Mouse (Mus musculus): ENCODE measurements around the gene 1810010D01Rik. TPM values are rescaled to one million over a fixed set of nuclear protein-coding genes. Genes with fewer than 3 reads are reported as not detected.
A peak's percentile ranks its signal among the peaks of the same experiment; 100 is the strongest.

The 1810010D01Rik gene
- 0.57 TPM in 1 of 2 replicates, not detected in the other for polyA plus RNA-seq (2016; fragmentation: Nextera tagmentation; extraction: Ambion mirVana)

DNA sequence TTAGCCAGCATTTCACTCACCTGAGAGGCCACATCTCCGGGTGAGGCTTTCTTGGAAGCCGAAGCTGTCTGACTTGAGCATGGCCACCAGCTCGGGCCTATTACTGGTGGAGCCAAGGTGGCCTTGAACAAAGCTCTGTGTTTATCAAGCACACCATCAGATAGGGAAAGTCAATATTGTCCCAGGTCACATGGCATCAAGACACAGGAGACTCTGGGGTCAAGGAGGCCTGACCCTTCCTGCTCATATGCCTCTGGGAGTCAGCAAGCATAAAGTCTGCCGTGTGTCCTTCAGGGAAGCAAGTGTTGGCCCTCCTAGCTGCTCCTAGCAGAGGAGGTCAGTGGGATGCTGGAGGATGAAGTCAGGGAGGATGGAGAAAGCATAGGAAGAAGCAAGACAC is at the start of gene 1810010D01Rik:
Gene 1810010D01Rik, minus strand, starts transcription at position 114 of the 400 bp plus-strand sequence.
- no peaks in the 10 kb centered on the region for H3K27me3 ChIP-seq (ENCODE audit: low read depth, poor library complexity, severe bottlenecking)
- no peaks in the 10 kb centered on the region for H3K36me3 ChIP-seq
- DNase-seq (ENCODE audit: low spot score): no peak
- peak within 1 kb of the TSS; percentile 40; the same call in 1 of the 2 replicates for H3K4me3 ChIP-seq
- H3K9me3 ChIP-seq (replicated peaks): no peaks in the 10 kb centered on the region
- peaks cover 64% of the 10 kb centered on the region for H3K4me1 ChIP-seq
- peak within 1 kb of the TSS; percentile 99 for H3K27ac ChIP-seq (replicated peaks)
- 85% methylated on average over 4 of the region's 4 CpGs for WGBS

DNA sequence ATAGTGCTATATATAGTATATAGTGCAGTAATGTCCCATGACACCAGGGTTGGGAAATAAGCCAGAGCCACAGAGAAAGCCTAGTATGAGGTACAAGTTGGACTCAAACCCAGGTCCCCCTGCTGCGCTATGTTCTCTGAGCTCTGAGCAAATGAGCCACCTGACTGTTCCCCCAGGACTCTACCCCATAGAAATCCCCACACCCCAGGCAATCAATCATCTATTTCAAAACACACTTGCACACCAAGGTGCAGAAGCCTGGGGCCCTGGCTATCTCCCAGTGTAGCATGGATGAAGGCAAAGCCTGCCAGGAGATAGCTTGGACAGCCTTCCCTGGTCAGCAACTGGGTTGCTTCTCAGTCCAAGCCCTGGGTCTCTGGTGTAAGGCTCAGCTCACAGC is 48.2 kb upstream of the 1810010D01Rik start:
- no peak overlapping the region for H3K27ac ChIP-seq (replicated peaks)
- DNase-seq (ENCODE audit: low spot score): no peak
- peaks cover 4% of the 10 kb centered on the region; the same call in 1 of the 2 replicates for H3K4me1 ChIP-seq
- 92% methylated on average over 1 of the region's 1 CpGs for WGBS
- H3K4me3 ChIP-seq: no peak overlapping the region
- peaks cover 18% of the 10 kb centered on the region; the same call in 1 of the 2 replicates for H3K36me3 ChIP-seq
- no peaks in the 10 kb centered on the region for H3K27me3 ChIP-seq (ENCODE audit: low read depth, poor library complexity, severe bottlenecking)
- no peaks in the 10 kb centered on the region for H3K9me3 ChIP-seq (replicated peaks)

DNA sequence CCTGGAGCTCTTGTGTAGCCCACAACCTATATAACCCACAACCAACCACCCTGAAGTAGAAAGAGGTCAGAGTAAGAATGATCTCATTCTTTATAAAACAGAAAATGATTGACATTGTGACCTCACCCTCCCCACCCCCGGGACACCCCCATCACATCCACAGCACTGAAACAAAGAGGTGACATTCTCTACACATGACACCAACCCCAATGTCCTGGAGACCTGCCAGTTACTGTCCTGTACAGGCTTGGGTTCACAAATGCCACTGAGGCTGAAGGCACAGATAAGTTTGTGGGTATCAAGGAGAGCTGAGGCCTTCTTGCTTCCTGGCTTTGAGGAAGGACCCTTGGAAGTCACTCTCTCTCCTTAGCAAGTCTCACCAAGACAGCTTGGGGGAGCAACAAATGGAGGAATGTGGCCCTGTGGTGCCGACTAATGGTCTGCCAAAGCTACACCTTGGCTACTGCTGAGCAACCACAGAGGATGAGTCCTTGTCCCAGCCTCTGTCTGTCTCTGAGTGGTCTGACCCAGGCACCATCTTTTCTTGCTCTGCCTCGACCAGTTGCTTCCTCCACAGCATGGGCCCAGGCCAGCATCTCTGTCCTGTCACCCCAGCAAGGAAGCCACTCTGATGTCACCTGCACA is 46.2 kb upstream of the 1810010D01Rik start:
- no peak for DNase-seq (ENCODE audit: low spot score)
- Histone ChIP-seq H3K9me3 (replicated peaks) (no peaks in the 10 kb centered on the region), H3K27ac (replicated peaks) (no peak overlapping the region), H3K4me1 (peaks cover 4% of the 10 kb centered on the region; the same call in 1 of the 2 replicates), H3K36me3 (peaks cover 18% of the 10 kb centered on the region; the same call in 1 of the 2 replicates), H3K27me3 (ENCODE audit: low read depth, poor library complexity, severe bottlenecking) (no peaks in the 10 kb centered on the region), H3K4me3 (no peak overlapping the region)
- WGBS: 74% methylated on average over 3 of the region's 3 CpGs

DNA sequence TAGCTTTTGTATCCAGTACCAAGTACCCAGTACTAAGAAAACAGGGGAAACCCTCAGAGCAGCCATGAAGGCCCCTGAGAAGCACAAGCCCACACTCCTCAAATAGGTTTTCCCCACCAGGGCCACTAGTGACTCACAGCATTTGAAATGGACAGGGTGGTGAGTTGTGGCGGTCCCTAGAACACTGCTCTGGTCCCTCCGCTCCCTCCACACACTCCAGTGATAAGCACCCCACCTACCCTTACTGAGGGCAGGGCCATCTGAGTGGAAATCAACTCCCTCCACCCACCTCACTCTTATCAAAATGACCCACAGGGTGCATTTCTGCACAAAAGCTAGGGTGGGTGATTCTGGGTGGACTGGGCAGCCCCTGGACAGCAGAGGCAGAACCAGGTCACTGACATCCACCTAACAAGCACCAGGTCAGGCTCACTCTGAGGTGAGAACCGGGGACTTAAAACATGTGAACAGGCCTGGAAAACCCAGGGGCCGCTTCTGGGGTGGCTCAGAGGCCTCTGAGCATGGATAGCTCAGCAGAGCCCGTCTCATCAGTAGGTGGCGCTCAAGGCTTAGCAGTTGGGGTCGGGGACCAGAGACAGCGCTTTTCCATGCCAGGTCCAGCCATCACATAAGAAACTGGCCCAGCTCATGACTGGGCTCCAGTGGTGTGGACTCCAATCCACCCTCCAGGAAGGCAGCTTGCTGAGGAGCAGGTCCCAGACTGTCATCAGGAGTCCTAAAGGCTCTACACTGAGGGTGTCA is 45.0 kb upstream of the 1810010D01Rik start:
- 30% methylated on average over 8 of the region's 8 CpGs for WGBS
- H3K36me3 ChIP-seq: peaks cover 18% of the 10 kb centered on the region; the same call in 1 of the 2 replicates
- H3K9me3 ChIP-seq (replicated peaks): no peaks in the 10 kb centered on the region
- H3K27me3 ChIP-seq (ENCODE audit: low read depth, poor library complexity, severe bottlenecking): no peaks in the 10 kb centered on the region
- peak overlapping the region; percentile 52 for H3K27ac ChIP-seq (replicated peaks)
- H3K4me1 ChIP-seq: peaks cover 4% of the 10 kb centered on the region; the same call in 1 of the 2 replicates
- peak; percentile 82 for DNase-seq (ENCODE audit: low spot score)
- no peak overlapping the region for H3K4me3 ChIP-seq

DNA sequence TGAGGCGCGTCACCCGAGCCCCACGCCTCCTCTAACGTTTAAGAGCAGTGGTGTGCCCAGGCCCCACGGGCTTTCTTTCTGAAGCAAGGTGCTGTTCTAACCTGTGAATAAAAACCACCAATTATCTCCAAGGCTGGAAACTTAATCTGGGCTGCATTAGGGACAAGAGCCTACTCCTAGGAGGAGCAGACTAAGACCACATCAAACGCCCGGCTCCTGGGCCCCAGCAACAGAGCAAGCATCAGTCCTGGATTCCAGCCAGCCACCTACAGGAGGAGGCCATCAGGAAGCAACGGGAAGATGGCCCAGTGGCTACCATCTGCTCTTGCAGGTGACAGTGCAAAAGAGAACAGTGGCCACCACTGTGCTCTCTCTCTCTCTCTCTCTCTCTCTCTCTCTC is 42.3 kb upstream of the 1810010D01Rik start:
- H3K4me1 ChIP-seq: peaks cover 4% of the 10 kb centered on the region; the same call in 1 of the 2 replicates
- H3K27ac ChIP-seq (replicated peaks): no peak overlapping the region
- no peak for DNase-seq (ENCODE audit: low spot score)
- 81% methylated on average over 9 of the region's 9 CpGs for WGBS
- H3K4me3 ChIP-seq: no peak overlapping the region
- H3K27me3 ChIP-seq (ENCODE audit: low read depth, poor library complexity, severe bottlenecking): no peaks in the 10 kb centered on the region
- H3K9me3 ChIP-seq (replicated peaks): no peaks in the 10 kb centered on the region
- peaks cover 7% of the 10 kb centered on the region; the same call in 1 of the 2 replicates for H3K36me3 ChIP-seq

DNA sequence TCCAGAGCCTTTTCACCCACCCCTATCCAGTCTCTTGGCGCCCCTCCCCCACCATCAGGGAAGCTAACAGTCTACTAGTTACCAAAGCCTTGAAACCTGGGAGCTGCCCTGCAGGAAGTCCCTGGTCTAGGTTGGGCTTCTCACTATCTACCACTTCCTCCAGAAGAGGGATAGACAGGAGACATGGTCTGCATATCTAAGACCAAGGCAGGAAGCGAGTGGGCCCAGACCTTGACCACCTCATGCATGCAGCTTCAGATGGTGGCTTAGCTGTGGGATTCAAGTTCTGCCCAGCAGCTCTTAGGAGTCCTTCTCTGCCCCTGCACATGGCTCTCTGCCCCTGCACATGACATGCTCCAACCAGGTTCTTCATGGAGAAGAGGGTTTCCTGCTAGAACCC is 41.0 kb upstream of the 1810010D01Rik start:
- WGBS: 83% methylated on average over 2 of the region's 2 CpGs
- Histone ChIP-seq H3K4me1 (peaks cover 4% of the 10 kb centered on the region; the same call in 1 of the 2 replicates), H3K4me3 (no peak overlapping the region), H3K27me3 (ENCODE audit: low read depth, poor library complexity, severe bottlenecking) (peaks cover 4% of the 10 kb centered on the region; the same call in 1 of the 2 replicates), H3K9me3 (replicated peaks) (no peaks in the 10 kb centered on the region), H3K27ac (replicated peaks) (no peak overlapping the region), H3K36me3 (no peaks in the 10 kb centered on the region)
- no peak for DNase-seq (ENCODE audit: low spot score)

DNA sequence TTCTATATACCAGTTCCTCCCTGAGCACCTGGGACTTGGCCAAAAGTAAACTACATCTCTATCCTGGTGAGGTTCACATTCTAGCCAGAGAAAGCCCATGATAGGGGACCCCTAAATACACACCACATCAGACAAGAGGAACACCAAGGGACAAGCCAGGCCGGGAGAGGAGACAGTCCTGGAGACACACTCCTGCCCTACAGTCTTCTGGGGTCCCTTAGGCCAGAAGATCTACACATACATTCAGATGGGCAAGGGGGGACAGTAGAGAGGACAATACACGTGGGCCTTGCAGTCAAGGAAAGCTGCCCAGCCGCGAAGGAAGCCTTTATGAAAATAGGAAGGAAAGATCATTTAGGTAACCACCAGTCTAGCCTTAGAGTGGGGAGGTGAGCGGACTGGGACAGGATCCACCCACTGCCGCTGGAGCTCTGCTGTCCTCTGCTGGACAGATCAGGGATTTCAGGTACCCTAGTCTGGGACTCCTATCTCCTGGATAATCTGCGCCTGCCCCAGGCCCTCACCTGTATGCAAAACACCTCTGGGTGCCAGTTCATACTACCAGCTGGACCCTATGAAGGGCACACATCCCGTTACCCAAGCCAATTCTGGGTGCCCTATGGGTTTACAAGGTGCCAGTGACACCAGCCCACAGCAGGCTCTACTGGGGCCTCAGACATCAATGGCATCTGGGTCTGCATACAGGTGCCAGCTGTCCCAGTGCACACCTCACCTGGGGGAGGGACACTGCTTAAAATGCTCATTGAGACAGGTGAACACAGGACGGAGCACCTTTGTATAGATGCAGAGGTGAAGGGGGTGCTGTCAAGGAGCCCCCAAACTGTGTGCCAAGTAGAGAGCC is 35.2 kb upstream of the 1810010D01Rik start:
- Histone ChIP-seq H3K9me3 (replicated peaks) (no peaks in the 10 kb centered on the region), H3K27ac (replicated peaks) (peak overlapping the region; percentile 59; the same call in 1 of the 2 replicates), H3K4me1 (peaks cover 2% of the 10 kb centered on the region; the same call in 1 of the 2 replicates), H3K36me3 (no peaks in the 10 kb centered on the region), H3K4me3 (no peak overlapping the region), H3K27me3 (ENCODE audit: low read depth, poor library complexity, severe bottlenecking) (peaks cover 16% of the 10 kb centered on the region; the same call in 1 of the 2 replicates)
- peak; percentile 82 for DNase-seq (ENCODE audit: low spot score)
- 16% methylated on average over 9 of the region's 9 CpGs for WGBS

DNA sequence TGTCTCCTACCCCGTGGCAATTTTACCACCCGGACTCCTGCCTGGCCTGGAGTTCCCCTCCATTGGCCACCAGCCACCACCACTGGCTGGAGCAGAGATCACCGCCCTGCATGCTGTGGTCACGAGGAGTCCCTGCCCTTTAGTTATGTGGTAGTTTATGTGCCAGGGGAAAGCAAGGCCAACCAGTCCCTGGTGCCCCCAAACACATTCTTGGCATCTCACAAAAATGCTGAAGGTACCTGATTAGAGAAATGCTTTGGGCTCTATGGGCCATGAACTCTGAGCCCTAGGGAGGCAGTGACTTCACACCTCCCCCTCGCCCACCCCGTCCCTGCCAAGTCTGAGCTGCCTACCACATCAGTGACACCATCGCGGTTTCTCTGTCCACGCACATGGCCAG is 34.1 kb upstream of the 1810010D01Rik start:
- Histone ChIP-seq H3K9me3 (replicated peaks) (no peaks in the 10 kb centered on the region), H3K27me3 (ENCODE audit: low read depth, poor library complexity, severe bottlenecking) (peaks cover 16% of the 10 kb centered on the region; the same call in 1 of the 2 replicates), H3K4me3 (no peak overlapping the region), H3K27ac (replicated peaks) (no peak overlapping the region), H3K36me3 (no peaks in the 10 kb centered on the region), H3K4me1 (peaks cover 2% of the 10 kb centered on the region; the same call in 1 of the 2 replicates)
- WGBS: 85% methylated on average over 9 of the region's 9 CpGs
- DNase-seq (ENCODE audit: low spot score): no peak

DNA sequence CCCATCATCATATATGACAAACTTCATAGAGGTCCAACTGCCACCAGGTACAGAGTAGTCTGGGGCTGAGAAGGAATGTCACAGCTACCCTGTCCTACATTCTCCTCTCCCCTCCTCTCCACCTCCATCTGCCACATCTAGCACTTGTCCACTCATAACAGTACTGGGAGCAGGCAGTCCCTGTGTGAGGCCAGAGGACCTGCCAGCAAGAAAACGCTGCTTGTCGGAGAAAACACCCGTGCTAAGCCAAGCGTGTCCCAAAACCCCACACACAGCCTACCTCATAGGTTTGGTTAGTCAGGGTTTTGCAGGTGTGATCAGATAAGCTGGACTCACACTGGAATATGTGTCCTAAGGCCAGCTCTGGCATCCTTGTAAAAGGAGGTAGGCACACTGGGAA is 33.0 kb upstream of the 1810010D01Rik start:
- DNase-seq (ENCODE audit: low spot score): no peak
- no peak overlapping the region for H3K4me3 ChIP-seq
- H3K27ac ChIP-seq (replicated peaks): 0 out of 2 replicates have a peak overlapping the region, but pooled peaks have one; percentile 9
- H3K36me3 ChIP-seq: no peaks in the 10 kb centered on the region
- H3K4me1 ChIP-seq: peaks cover 2% of the 10 kb centered on the region; the same call in 1 of the 2 replicates
- H3K9me3 ChIP-seq (replicated peaks): no peaks in the 10 kb centered on the region
- H3K27me3 ChIP-seq (ENCODE audit: low read depth, poor library complexity, severe bottlenecking): peaks cover 16% of the 10 kb centered on the region; the same call in 1 of the 2 replicates
- 90% methylated on average over 4 of the region's 4 CpGs for WGBS

DNA sequence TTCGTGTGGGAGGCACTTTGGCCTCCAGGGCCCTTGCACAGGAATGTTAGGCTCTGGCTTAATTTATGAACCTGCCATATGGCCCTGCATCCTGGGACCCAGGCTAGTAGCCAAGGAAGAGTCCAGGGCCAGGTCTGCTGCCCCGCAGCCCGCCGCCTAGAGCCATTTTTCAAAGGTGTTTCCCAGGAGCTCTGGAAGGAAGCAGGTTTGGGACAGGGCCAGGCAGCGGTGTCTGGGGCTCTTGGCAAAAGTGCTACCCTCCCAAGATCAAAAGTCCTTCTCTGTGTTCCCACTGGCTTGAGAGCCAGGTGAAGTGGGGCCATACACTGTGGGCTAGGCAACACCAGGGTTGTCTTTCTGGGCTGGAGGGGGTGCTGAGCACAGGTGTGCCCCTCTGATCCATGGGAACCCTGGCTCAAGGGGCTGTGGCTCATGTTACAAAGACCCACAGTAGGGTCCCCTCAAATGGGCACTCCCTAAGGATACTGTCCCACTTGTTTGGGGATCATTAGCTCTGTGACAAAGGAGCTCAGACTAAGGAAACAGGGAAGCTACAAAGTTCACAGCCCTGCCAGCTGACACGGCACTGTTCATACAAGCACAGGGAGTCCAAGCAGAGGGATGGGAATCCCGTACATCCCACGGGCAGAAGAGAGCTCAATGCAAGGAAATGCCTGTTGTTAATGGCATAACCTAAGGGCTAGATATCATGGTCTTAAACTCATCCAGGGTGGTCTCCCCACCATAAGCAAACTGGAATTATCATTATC is 32.0 kb upstream of the 1810010D01Rik start:
- WGBS: 81% methylated on average over 8 of the region's 8 CpGs
- peaks cover 2% of the 10 kb centered on the region; the same call in 1 of the 2 replicates for H3K4me1 ChIP-seq
- H3K9me3 ChIP-seq (replicated peaks): no peaks in the 10 kb centered on the region
- no peak overlapping the region for H3K4me3 ChIP-seq
- H3K36me3 ChIP-seq: no peaks in the 10 kb centered on the region
- peak overlapping the region; percentile 39 for H3K27ac ChIP-seq (replicated peaks)
- DNase-seq (ENCODE audit: low spot score): no peak
- peaks cover 16% of the 10 kb centered on the region; the same call in 1 of the 2 replicates for H3K27me3 ChIP-seq (ENCODE audit: low read depth, poor library complexity, severe bottlenecking)

DNA sequence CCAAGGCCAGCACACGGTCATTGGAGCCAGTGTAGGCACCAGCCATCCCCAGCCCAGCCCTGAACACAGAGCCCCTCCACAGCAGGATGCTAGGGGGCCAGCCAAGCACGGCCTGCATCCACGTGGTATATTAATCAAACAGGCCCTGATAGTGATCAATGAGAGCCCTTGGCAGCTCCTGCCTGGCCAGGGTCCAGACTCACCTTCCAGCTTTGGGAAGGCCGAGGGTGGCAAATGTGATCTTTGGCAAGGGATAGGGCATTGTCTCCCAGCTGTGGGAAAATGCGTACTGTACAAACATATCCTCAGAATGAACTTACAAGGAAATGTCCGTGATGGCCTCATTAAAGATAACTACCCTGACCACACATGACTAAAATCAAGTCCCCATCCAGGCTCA is 31.2 kb upstream of the 1810010D01Rik start:
- H3K36me3 ChIP-seq: no peaks in the 10 kb centered on the region
- 83% methylated on average over 6 of the region's 6 CpGs for WGBS
- peak overlapping the region; percentile 39; the same call in 1 of the 2 replicates for H3K27ac ChIP-seq (replicated peaks)
- no peaks in the 10 kb centered on the region for H3K9me3 ChIP-seq (replicated peaks)
- peaks cover 2% of the 10 kb centered on the region; the same call in 1 of the 2 replicates for H3K4me1 ChIP-seq
- no peak overlapping the region for H3K4me3 ChIP-seq
- H3K27me3 ChIP-seq (ENCODE audit: low read depth, poor library complexity, severe bottlenecking): peaks cover 13% of the 10 kb centered on the region; the same call in 1 of the 2 replicates
- no peak for DNase-seq (ENCODE audit: low spot score)
